Mouse (Mus musculus) left cerebral cortex, postnatal 14 days (tissue): Measurements from ENCODE around the gene Ythdf1. TPM values are rescaled to one million over a fixed set of nuclear protein-coding genes. Genes with fewer than 3 reads are reported as not detected.

Experiments used
- DNase-seq, 2 experiments: peaks; one replicate each; pipeline ENCODE4 v3.0.0; 2021 to 2022; ENCODE audit warnings: low spot score in 2 of 2, mixed read lengths in 1 of 2
- intact Hi-C: fragments of 180-260 bp; cut with DNase I; formaldehyde crosslinking; loops from one replicate; pipeline ENCODE4 v1.15.1; 2025
- microRNA-seq, 2 experiments: library from miRNA; unstranded; fragments of <30 nt; microRNA quantifications; one replicate each; pipeline ENCODE4 v1.2.0; 2022
- total RNA-seq, 2 experiments: library from RNA; stranded (reverse); gene quantifications; 2 replicates each; pipeline ENCODE4 v1.2.3; 2021

The Ythdf1 gene
- total RNA-seq, 2 experiments from 2014 or later, result 63.1 to 68.4 TPM

- DNase-seq, result peak; percentile 82 to 84
- intact Hi-C loops, result loop anchor here (2.0 to 5.0 kb wide), 3 partner anchors 49 to 104 kb away; no protein-coding TSS in a partner anchor
These were observed 29.5 kb downstream of the Ythdf1 start for GRCm38 (mm10) chr2:180891075-180891834.

GRCm38 (mm10) chr2:180890422-180891074 lies 30.2 kb downstream of the Ythdf1 start:
- DNase-seq, result peak in 1 of 2 experiments; percentile 28
- intact Hi-C loops, result loop anchor here (2.0 to 5.0 kb wide), 3 partner anchors 48 to 103 kb away; no protein-coding TSS in a partner anchor

GRCm38 (mm10) chr2:180889921-180890280 lies 30.8 kb downstream of the Ythdf1 start:
- no peak for DNase-seq
- intact Hi-C loops, result loop anchor here (2.0 to 5.0 kb wide), 3 partner anchors 48 to 103 kb away; no protein-coding TSS in a partner anchor

GRCm38 (mm10) chr2:180889271-180889920 lies 31.4 kb downstream of the Ythdf1 start:
- intact Hi-C loops, result no loop called here

GRCm38 (mm10) chr2:180885270-180885669 lies 35.5 kb downstream of the Ythdf1 start:
- no peak for DNase-seq
- intact Hi-C loops, result no loop called here

More at GRCm38 (mm10) chr2:180889271-180889920, 31.4 kb downstream of the Ythdf1 start:
- no peak for DNase-seq

- intact Hi-C loops, result no loop called here
- DNase-seq, result no peak
These were observed 39.5 kb downstream of the Ythdf1 start for GRCm38 (mm10) chr2:180881281-180881680.

- intact Hi-C loops, result no loop called here
- peak; percentile 81 to 94 for DNase-seq
These were observed 41.2 kb downstream of the Ythdf1 start for GRCm38 (mm10) chr2:180879365-180880067.

GRCm38 (mm10) chr2:180870006-180870405 lies 50.7 kb downstream of the Ythdf1 start:
- intact Hi-C loops, result no loop called here
- no peak for DNase-seq

- intact Hi-C loops, result no loop called here
- peak; percentile 58 to 81 for DNase-seq
These were observed 59.2 kb downstream of the Ythdf1 start for GRCm38 (mm10) chr2:180861561-180861960.

- no peak for DNase-seq
- intact Hi-C loops, result no loop called here
These were observed 63.6 kb downstream of the Ythdf1 start for GRCm38 (mm10) chr2:180857121-180857520.

GRCm38 (mm10) chr2:180855005-180855544 lies 65.7 kb downstream of the Ythdf1 start:
- intact Hi-C loops, result no loop called here
- no peak for DNase-seq

Small RNA genes within 50 kb of the gene (microRNA-seq; reads per million reads assigned to microRNA genes)
- gene Mir124a-3, result 0.53 to 2.7 reads per million in 2 experiments

Other genes with a start within 250 kb of the Ythdf1 start
- 10 to 100 TPM; 56.6 to 57.7 TPM for gene Dido1, start 210.9 kb downstream of the Ythdf1 start, total RNA-seq
- gene Gid8, start 210.8 kb downstream of the Ythdf1 start, total RNA-seq, result 10 to 100 TPM; 61.8 to 63.6 TPM
- gene Slc17a9, start 195.7 kb downstream of the Ythdf1 start, total RNA-seq, result 1 to 10 TPM in 1 of 2 experiments, under 1 TPM in 1; 0.24 to 1.1 TPM
- gene Bhlhe23, start 144.0 kb downstream of the Ythdf1 start, total RNA-seq, result not detected
- gene Birc7, start 8.1 kb upstream of the Ythdf1 start, total RNA-seq, result not detected
- 10 to 100 TPM; 35.7 to 45.1 TPM for gene Nkain4, start 33.8 kb upstream of the Ythdf1 start, total RNA-seq
- gene Arfgap1, start 46.3 kb upstream of the Ythdf1 start, total RNA-seq, result 100 to 1,000 TPM; 136 to 137 TPM
- gene Col20a1, start 65.6 kb upstream of the Ythdf1 start, total RNA-seq, result 1 to 10 TPM; 1.6 to 2.4 TPM
- gene Chrna4, start 122.6 kb upstream of the Ythdf1 start, total RNA-seq, result 10 to 100 TPM; 34.3 to 41.3 TPM
- gene Kcnq2, start 214.4 kb upstream of the Ythdf1 start, total RNA-seq, result 100 to 1,000 TPM; 179 to 188 TPM
- gene Eef1a2, start 236.1 kb upstream of the Ythdf1 start, total RNA-seq, result 1,000 to 10,000 TPM; 1,193 to 1,221 TPM